Mouse (Mus musculus) monocyte, adult 2 months (primary cell): ENCODE measurements around the gene Hba-x.

Experiments
- DNase-seq, 2 experiments: peaks; one replicate each; pipeline ENCODE4 v3.0.0; 2022; ENCODE audit warnings: low spot score in 2 of 2, low read depth in 1 of 2

Hba-x gene

GRCm38 (mm10) chr11:32320507-32321195 is 44.5 kb downstream of the Hba-x start:
- no peak for DNase-seq

GRCm38 (mm10) chr11:32321196-32321565 is 45.0 kb downstream of the Hba-x start:
- DNase-seq = peak; percentile 28 to 43

GRCm38 (mm10) chr11:32324609-32325008 is 48.4 kb downstream of the Hba-x start:
- DNase-seq = peak; percentile 50 to 75
